Mouse (Mus musculus) splenic B cell, adult 2 months (primary cell): ENCODE results near the gene Mfsd7a.
"Not testable (repeated sequence)": the region's sequence is repeated elsewhere in the genome, so short reads cannot be mapped to it uniquely, and the experiment has no call there.

Source experiments
- DNase-seq: peaks from one replicate; pipeline ENCODE4 v3.0.0-alpha.2; 2011; ENCODE audit warnings: low read depth, low spot score
- H3K27me3 ChIP-seq: 2 replicates; pipeline ENCODE4 v1.6.1; 2012; ENCODE audit warnings: mild to moderate bottlenecking, low read length, moderate library complexity, mixed read lengths; ENCODE audit not compliant: control insufficient read depth, poor library complexity, insufficient read depth, severe bottlenecking
- H3K36me3 ChIP-seq: 2 replicates; pipeline ENCODE4 v1.6.1; 2012; ENCODE audit warnings: mild to moderate bottlenecking, low read length, moderate library complexity, mixed read lengths; ENCODE audit not compliant: control insufficient read depth, poor library complexity, insufficient read depth, severe bottlenecking

Gene Mfsd7a

GRCm38 (mm10) chr5:108448785-108449668 lies at the start of gene Mfsd7a:
Gene Mfsd7a, minus strand, starts transcription at chr5:108448891.
- no peaks in the 10 kb centered on the region for H3K36me3 ChIP-seq
- no peak for DNase-seq
- no peaks in the 10 kb centered on the region for H3K27me3 ChIP-seq

DNA sequence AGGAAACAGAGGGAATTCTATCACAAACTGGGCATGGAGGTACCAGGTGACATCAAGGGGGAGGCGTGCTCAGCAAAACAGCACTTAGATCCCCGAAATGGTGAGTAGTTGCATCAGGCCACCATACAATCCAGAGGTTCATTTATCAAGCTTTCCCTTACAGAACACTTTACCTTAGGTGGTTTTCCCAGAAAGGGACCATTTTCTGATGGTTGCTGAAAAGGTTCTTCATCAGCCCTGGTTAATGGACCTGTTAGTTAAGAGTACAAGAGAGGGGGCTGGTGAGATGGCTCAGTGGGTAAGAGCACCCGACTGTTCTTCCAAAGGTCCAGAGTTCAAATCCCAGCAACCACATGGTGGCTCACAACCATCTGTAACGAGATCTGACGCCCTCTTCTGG lies 37.5 kb upstream of the Mfsd7a start:
- H3K36me3 ChIP-seq, DNase-seq, H3K27me3 ChIP-seq: not testable (repeated sequence)

DNA sequence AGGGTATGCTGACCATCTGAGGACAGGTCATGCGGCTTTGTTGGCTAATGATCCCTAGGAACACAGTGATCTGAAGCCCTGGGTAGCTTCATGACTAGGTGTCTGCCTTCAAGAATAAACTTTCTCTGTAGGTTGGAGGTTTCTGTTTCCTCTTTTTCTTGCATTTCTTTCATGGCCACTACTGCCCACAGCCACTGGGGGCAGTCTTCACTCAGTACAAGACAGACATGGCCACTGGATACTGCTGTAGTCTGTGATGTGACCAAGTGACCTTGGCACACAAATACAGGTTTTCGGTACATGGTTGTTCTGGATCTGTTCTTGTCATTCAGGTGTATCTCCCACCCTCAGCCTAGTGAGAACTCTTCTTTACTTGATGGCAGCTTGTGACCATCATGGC lies 36.5 kb upstream of the Mfsd7a start:
- Histone ChIP-seq H3K27me3 (no peaks in the 10 kb centered on the region), H3K36me3 (peaks cover 7% of the 10 kb centered on the region; the same call in 1 of the 2 replicates)
- DNase-seq: peak; percentile 72

DNA sequence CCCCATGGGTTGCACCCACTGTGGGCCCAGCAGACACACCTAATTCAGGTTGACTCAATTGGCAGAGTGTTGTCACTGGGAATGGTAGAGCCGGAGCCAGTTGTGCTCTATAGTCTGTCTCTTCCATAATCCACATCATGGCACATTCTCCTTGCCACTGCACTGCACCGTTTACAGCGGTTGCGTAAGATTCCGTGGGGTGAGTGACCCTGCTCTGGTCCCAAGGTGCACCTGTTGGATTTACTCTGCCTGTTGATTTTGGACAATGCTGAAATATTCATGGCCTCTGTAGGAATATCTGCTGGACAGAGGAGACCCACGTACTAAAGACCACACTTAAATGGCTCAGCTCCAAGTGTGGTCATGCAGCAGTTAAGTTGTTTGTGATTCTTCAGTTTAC lies 34.3 kb upstream of the Mfsd7a start:
- no peaks in the 10 kb centered on the region for H3K36me3 ChIP-seq
- DNase-seq: no peak
- H3K27me3 ChIP-seq: no peaks in the 10 kb centered on the region

GRCm38 (mm10) chr5:108475977-108476376 lies 27.3 kb upstream of the Mfsd7a start:
- DNase-seq: no peak
- no peaks in the 10 kb centered on the region for H3K27me3 ChIP-seq
- H3K36me3 ChIP-seq: peaks cover 4% of the 10 kb centered on the region

DNA sequence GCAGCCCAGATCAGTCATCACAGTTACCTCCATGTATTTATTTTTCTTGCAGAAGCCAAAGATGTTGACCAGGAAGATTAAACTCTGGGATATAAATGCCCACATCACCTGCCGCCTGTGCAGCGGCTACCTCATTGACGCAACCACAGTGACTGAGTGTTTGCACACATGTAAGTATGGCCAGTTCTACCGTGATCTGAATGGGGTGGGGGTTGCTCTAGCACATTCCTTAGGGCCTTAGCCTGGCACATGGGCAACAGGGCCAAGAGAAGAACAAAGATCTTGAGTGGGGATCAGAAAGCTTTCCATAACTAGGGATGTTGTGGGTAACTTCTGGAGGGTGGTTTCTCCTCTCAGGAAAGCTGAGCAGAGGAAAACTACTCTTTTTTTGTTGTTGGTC lies 25.0 kb upstream of the Mfsd7a start:
- Histone ChIP-seq H3K27me3 (no peaks in the 10 kb centered on the region), H3K36me3 (peaks cover 4% of the 10 kb centered on the region)
- no peak for DNase-seq

DNA sequence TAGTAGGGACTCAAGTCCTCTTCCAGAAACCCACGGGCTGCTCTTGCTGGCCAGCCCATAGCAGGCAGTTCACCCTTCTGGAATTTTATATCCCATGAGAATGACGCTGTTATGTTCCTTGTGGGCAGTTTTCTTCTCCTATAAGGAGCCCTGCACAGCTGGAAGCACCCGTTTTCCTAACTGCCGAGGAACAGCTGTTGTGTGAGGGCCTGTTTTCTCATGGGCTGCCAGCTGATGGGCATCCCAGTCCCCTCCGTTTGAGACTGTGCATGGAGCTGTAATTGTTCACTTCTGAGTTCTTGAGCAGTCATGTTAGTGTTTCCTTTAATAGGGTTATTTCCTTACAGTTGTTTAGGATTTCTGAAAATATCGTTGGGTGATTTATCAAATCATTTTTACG lies 20.9 kb upstream of the Mfsd7a start:
- DNase-seq: no peak
- peaks cover 1% of the 10 kb centered on the region; the same call in 1 of the 2 replicates for H3K36me3 ChIP-seq
- no peaks in the 10 kb centered on the region for H3K27me3 ChIP-seq

GRCm38 (mm10) chr5:108466647-108467046 lies 18.0 kb upstream of the Mfsd7a start:
- Histone ChIP-seq H3K27me3 (no peaks in the 10 kb centered on the region), H3K36me3 (no peaks in the 10 kb centered on the region)
- DNase-seq: no peak

DNA sequence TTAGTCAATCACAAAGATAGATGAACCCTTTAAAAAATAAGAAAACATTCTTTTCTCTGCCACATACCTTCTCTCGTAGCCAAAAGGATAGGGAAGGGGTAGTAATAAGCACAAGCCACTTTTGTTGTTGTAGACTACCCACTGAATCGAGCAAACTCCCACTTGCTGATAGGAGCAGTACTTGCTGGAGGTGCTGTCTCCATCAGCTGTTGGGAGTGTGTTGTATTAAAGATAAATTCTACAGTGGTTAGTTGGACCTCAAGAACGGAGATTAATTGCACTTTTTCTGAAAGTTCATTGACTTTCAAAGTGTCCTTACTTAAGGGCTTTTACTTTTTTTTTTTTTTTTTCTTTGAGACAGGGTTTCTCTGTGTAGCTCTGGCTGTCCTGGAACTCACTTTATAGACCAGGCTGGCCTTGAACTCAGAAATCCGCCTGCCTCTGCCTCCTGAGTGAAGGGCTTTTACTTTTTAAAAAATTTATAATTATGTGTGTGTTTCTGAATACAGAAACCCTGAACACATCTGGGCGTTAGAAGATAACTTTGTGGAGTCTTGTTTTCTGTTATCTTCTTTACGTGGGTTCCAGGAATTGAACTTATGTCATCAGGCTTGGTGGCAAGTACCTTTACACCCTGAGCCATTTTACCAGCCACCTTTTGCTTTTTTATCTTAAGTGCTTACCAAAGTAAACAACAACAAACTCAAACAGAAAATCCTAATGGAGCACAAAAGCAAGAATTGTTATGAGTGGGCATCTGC lies 16.6 kb upstream of the Mfsd7a start:
- Histone ChIP-seq H3K27me3 (no peaks in the 10 kb centered on the region), H3K36me3 (no peaks in the 10 kb centered on the region)
- DNase-seq: no peak

DNA sequence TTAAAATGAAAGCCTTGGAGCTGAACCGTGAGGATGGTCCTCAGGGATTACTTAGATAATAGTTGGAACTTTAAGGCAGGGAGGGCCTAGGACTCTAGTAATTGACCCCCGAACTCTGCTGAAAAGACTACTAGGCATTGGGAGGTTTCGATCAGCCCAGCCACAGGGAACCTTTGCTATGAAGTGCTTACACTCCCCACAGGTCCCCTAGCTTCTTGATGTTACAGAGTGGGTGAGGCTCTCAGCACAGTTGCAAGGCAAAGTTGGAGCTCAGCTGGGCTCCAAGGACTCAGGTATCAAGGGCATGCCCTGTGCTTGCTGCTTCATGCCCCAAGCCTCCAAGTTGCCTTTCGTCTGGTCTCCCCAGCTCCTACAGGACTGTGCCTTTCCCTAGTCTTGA lies 13.8 kb upstream of the Mfsd7a start:
- DNase-seq: no peak
- Histone ChIP-seq H3K27me3 (no peaks in the 10 kb centered on the region), H3K36me3 (no peaks in the 10 kb centered on the region)

DNA sequence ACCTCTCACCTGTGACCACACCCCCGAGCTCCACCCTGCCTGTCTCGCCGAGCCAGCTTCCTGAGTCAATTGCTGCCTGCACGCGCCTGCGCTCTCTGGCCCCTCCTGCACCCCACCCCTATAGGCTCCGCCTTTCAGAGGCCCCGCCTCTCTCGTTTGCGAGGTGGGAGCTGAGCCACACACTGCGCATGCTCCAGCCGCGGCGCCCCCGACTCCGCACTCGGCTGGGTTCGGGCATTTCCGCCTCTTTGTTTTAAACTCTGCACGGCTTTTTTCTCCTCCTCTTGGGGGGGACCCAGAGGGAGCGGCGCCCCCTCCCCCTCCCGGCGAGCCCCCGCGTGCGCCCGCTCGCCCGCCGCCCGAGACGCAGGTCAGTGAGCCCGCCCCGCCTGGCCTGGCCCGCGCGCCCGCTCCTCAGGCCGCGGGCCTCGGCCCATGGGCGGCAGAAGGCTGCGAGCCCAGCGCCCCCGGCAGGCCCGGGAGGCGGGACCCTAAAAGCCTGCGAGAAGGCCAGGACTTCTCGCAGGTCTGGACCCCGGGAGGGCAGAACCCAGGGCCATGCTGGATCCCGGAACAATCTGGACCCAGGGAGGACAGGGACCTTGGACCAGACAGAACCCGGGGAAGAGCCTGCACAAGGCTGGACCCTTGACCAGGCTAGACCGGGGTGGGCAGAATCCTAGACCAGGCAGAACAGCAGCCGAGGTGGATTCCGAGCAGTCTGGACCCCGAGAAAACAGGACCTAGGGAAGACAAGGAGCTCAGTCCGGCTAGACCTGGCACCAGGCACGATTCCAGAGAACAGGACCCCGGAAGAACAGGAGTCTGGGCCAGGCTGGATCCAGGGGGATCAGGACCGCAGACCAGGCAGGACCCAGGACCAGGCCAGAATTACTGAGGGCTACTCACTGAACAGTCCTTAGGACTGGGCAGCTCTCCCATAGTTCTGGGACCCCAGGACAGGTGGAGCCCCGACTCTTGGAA lies 12.7 kb upstream of the Mfsd7a start, which contains the start of gene Pcgf3:
Pcgf3 (plus strand) TSS at position 151 of the 984 bp plus-strand sequence.
- DNase-seq: peak; percentile 98
- H3K36me3 ChIP-seq: no peaks in the 10 kb centered on the region
- H3K27me3 ChIP-seq: no peaks in the 10 kb centered on the region

- H3K27me3 ChIP-seq: no peaks in the 10 kb centered on the region
- no peak for DNase-seq
Observed at GRCm38 (mm10) chr5:108460461-108460860, 11.8 kb upstream of the Mfsd7a start.

GRCm38 (mm10) chr5:108458706-108459105 lies 10.0 kb upstream of the Mfsd7a start:
- H3K27me3 ChIP-seq: no peaks in the 10 kb centered on the region
- H3K36me3 ChIP-seq: no peaks in the 10 kb centered on the region
- no peak for DNase-seq

More at GRCm38 (mm10) chr5:108460461-108460860, 11.8 kb upstream of the Mfsd7a start:
- no peaks in the 10 kb centered on the region for H3K36me3 ChIP-seq

- Histone ChIP-seq H3K36me3 (no peaks in the 10 kb centered on the region), H3K27me3 (no peaks in the 10 kb centered on the region)
- DNase-seq: no peak
Observed at GRCm38 (mm10) chr5:108454094-108454493, 5.4 kb upstream of the Mfsd7a start.
